Mouse (Mus musculus) forebrain, embryonic 12.5 days (tissue): ENCODE measurements around the gene Nfia. TPM values are rescaled to one million over a fixed set of nuclear protein-coding genes. Genes with fewer than 3 reads are reported as not detected.

Source experiments
- polyA plus RNA-seq: library from polyadenylated mRNA; unstranded; fragments of >200 nt; fragmentation: Nextera tagmentation; extraction: Ambion mirVana; gene quantifications from 2 replicates; pipeline ENCODE4 v1.2.1, GENCODE M21; 2016

Gene Nfia
- polyA plus RNA-seq, 1 experiment from 2014 or later: 62.1 TPM

Other genes starting within 250 kb of the Nfia start
- 50.8 and 52.3 TPM in 2 replicates for gene E130114P18Rik, start 5.3 kb downstream of the Nfia start, polyA plus RNA-seq